Mouse (Mus musculus) testis, adult 2 months (tissue): ENCODE data around the gene Isyna1.

Source experiments
- CTCF ChIP-seq: fragments of 200-500 bp; IDR thresholded peaks from 2 replicates; pipeline ENCODE4 v1.5.1; 2012; ENCODE audit warnings: low read depth, mild to moderate bottlenecking, inconsistent platforms, low read length, moderate library complexity; ENCODE audit not compliant: control insufficient read depth, insufficient read depth, insufficient replicate concordance
- POLR2A ChIP-seq: fragments of 200-500 bp; IDR thresholded peaks from 2 replicates; pipeline ENCODE4 v1.6.1; 2012; ENCODE audit warnings: low read depth, mild to moderate bottlenecking, inconsistent platforms, low read length, moderate library complexity; ENCODE audit not compliant: control insufficient read depth

- TF ChIP-seq CTCF (no peak), POLR2A (no peak)
These were observed 32.8 kb upstream of the Isyna1 start for GRCm38 (mm10) chr8:70561357-70561756.
